Mouse (Mus musculus): Measurements from ENCODE around the gene Pde11a. TPM values are rescaled to one million over a fixed set of nuclear protein-coding genes. Genes with fewer than 3 reads are reported as not detected.

Pde11a gene
- total and polyA plus RNA-seq, 2 experiments: not detected

DNA sequence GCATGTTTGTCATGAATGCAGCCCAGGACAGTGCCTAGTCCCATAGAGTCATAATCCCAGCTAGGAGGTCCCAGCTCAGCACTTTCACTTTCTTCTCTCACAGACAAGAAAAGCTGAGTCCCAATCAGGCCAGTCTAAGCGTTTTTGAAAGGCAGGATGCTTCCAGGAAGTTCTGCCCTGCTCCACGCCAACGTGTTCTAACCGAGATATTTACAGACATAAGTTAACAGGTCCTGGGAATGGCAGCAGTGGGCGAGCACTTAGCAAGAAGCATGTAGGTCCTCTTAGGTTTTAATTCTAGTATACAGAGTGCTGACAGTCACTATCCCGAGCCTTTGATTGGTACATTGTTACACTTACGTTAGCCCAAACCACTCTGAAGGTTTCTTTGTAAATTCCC, 273.3 kb downstream of the Pde11a start:
- whole genome bisulfite sequencing: 34% methylated on average over 7 of the region's 7 CpGs
- Histone ChIP-seq H3K27me3 (ENCODE audit: control insufficient read depth, insufficient read depth, low read length) (no peaks in the 10 kb centered on the region), H3K27ac (replicated peaks; ENCODE audit: insufficient read depth, low read depth, low read length) (no peak overlapping the region; the same call in 1 of the 2 replicates), H3K9ac (ENCODE audit: low read depth, low read length) (no peak overlapping the region), H3K79me2 (ENCODE audit: control insufficient read depth, insufficient read depth, low read length) (no peaks in the 10 kb centered on the region), H3K4me3 (ENCODE audit: insufficient read depth, low read depth, low read length) (no peak overlapping the region), H3K4me1 (ENCODE audit: control insufficient read depth, insufficient read depth, low read length) (peaks cover 2% of the 10 kb centered on the region; the same call in 1 of the 2 replicates), H3K36me3 (ENCODE audit: control insufficient read depth, insufficient read depth, low read length) (no peaks in the 10 kb centered on the region)
- TF ChIP-seq CTCF (IDR thresholded peaks at IDR 0.05; ENCODE audit: low read depth, low read length): no peak
- no peak for TF ChIP-seq POLR2A (IDR thresholded peaks at IDR 0.05; ENCODE audit: extremely low read depth, insufficient read depth, low read length)
- peak; percentile 1 for DNase-seq (ENCODE audit: extremely low read depth, low read depth, low spot score)

GRCm38 (mm10) chr2:76064078-76064477, 274.5 kb downstream of the Pde11a start:
- H3K4me3 ChIP-seq (ENCODE audit: insufficient read depth, low read depth, low read length): no peak overlapping the region
- no peak overlapping the region for H3K9ac ChIP-seq (ENCODE audit: low read depth, low read length)
- DNase-seq (ENCODE audit: extremely low read depth, low read depth, low spot score): peak; percentile 4
- H3K36me3 ChIP-seq (ENCODE audit: control insufficient read depth, insufficient read depth, low read length): no peaks in the 10 kb centered on the region
- H3K27me3 ChIP-seq (ENCODE audit: control insufficient read depth, insufficient read depth, low read length): no peaks in the 10 kb centered on the region
- TF ChIP-seq CTCF (IDR thresholded peaks at IDR 0.05; ENCODE audit: low read depth, low read length) (no peak), POLR2A (IDR thresholded peaks at IDR 0.05; ENCODE audit: extremely low read depth, insufficient read depth, low read length) (no peak)
- no peaks in the 10 kb centered on the region for H3K4me1 ChIP-seq (ENCODE audit: control insufficient read depth, insufficient read depth, low read length)
- no peaks in the 10 kb centered on the region for H3K79me2 ChIP-seq (ENCODE audit: control insufficient read depth, insufficient read depth, low read length)
- H3K27ac ChIP-seq (replicated peaks; ENCODE audit: insufficient read depth, low read depth, low read length): no peak overlapping the region
- WGBS: 86% methylated on average over 5 of the region's 5 CpGs

- Histone ChIP-seq H3K27me3 (ENCODE audit: control insufficient read depth, insufficient read depth, low read length) (no peaks in the 10 kb centered on the region), H3K36me3 (ENCODE audit: control insufficient read depth, insufficient read depth, low read length) (no peaks in the 10 kb centered on the region), H3K4me3 (ENCODE audit: insufficient read depth, low read depth, low read length) (no peak overlapping the region), H3K9ac (ENCODE audit: low read depth, low read length) (no peak overlapping the region), H3K4me1 (ENCODE audit: control insufficient read depth, insufficient read depth, low read length) (no peaks in the 10 kb centered on the region), H3K79me2 (ENCODE audit: control insufficient read depth, insufficient read depth, low read length) (no peaks in the 10 kb centered on the region), H3K27ac (replicated peaks; ENCODE audit: insufficient read depth, low read depth, low read length) (no peak overlapping the region)
- 84% methylated on average over 3 of the region's 3 CpGs for WGBS
- TF ChIP-seq CTCF (IDR thresholded peaks at IDR 0.05; ENCODE audit: low read depth, low read length): no peak
- no peak for TF ChIP-seq POLR2A (IDR thresholded peaks at IDR 0.05; ENCODE audit: extremely low read depth, insufficient read depth, low read length)
- DNase-seq (ENCODE audit: extremely low read depth, low read depth, low spot score): no peak
Measured at GRCm38 (mm10) chr2:76060207-76060606, 278.4 kb downstream of the Pde11a start.

DNA sequence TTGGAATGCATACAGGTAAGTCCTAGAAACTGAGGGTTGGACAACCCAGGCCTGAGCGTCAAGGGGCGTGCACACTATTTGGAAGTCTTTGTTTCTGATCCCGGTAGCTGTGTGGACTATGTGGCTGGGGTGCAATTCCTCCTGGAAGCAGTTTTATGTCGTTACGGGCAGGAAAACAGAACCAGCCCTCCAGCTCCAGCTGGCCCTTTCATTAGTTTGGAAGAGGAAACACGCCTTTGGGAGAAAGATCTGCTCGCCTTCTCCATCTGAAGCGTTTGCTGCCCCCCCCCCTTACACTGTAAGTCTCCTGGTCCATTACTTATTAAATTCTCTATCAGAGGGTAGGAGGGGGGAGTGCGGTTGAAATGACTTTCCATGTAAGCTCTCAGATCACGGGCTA, 279.0 kb downstream of the Pde11a start:
- H3K36me3 ChIP-seq (ENCODE audit: control insufficient read depth, insufficient read depth, low read length): no peaks in the 10 kb centered on the region
- no peaks in the 10 kb centered on the region for H3K79me2 ChIP-seq (ENCODE audit: control insufficient read depth, insufficient read depth, low read length)
- H3K27me3 ChIP-seq (ENCODE audit: control insufficient read depth, insufficient read depth, low read length): no peaks in the 10 kb centered on the region
- H3K4me3 ChIP-seq (ENCODE audit: insufficient read depth, low read depth, low read length): no peak overlapping the region
- WGBS: 85% methylated on average over 10 of the region's 10 CpGs
- no peak for DNase-seq (ENCODE audit: extremely low read depth, low read depth, low spot score)
- no peak overlapping the region for H3K9ac ChIP-seq (ENCODE audit: low read depth, low read length)
- no peak overlapping the region for H3K27ac ChIP-seq (replicated peaks; ENCODE audit: insufficient read depth, low read depth, low read length)
- TF ChIP-seq CTCF (IDR thresholded peaks at IDR 0.05; ENCODE audit: low read depth, low read length) (no peak), POLR2A (IDR thresholded peaks at IDR 0.05; ENCODE audit: extremely low read depth, insufficient read depth, low read length) (no peak)
- H3K4me1 ChIP-seq (ENCODE audit: control insufficient read depth, insufficient read depth, low read length): no peaks in the 10 kb centered on the region

DNA sequence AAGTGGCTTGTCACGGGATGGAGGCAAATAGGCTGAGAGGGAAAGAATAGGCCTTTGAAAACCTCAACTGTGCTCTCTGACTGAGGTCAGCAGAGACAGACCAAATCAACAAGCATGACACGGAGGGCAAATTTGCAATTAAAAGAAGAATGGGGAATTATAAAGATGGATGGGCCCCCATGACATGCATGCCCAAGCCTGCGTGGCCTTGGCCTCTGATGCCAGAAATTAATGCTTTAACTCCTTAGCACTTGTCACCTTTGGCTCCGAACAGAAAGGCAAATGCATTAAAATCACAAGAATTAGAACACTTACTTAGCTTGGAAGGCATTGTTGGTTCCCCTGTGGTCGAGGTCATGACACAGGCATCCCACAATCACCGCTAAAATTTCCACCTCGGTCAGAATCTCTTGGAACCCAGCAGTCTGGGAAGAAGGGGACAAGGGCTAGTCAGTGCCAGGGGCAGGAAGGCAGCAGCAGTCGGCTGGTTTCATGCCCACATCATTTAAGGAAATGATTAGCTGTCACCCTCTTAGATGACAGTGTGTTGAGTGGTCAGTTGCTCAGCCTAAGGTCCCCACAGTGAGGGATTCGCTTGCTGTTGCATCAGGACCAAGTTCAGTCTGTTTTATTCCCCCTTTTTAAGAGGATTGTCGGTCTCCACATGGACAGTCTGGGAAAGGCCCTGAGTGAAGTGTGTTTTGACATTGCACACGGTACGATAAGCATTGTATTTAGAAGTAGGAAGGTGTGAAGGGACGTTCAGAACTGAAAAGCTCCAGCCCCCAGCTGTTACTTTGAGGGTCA, 279.7 kb downstream of the Pde11a start:
- TF ChIP-seq CTCF (IDR thresholded peaks at IDR 0.05; ENCODE audit: low read depth, low read length) (no peak), POLR2A (IDR thresholded peaks at IDR 0.05; ENCODE audit: extremely low read depth, insufficient read depth, low read length) (no peak)
- WGBS: 86% methylated on average over 13 of the region's 13 CpGs
- no peaks in the 10 kb centered on the region for H3K36me3 ChIP-seq (ENCODE audit: control insufficient read depth, insufficient read depth, low read length)

GRCm38 (mm10) chr2:76057555-76057954, 281.0 kb downstream of the Pde11a start:
- TF ChIP-seq POLR2A (IDR thresholded peaks at IDR 0.05; ENCODE audit: extremely low read depth, insufficient read depth, low read length) (no peak), CTCF (IDR thresholded peaks at IDR 0.05; ENCODE audit: low read depth, low read length) (no peak)
- DNase-seq (ENCODE audit: extremely low read depth, low read depth, low spot score): no peak
- Histone ChIP-seq H3K4me1 (ENCODE audit: control insufficient read depth, insufficient read depth, low read length) (no peaks in the 10 kb centered on the region), H3K9ac (ENCODE audit: low read depth, low read length) (no peak overlapping the region), H3K4me3 (ENCODE audit: insufficient read depth, low read depth, low read length) (no peak overlapping the region), H3K79me2 (ENCODE audit: control insufficient read depth, insufficient read depth, low read length) (no peaks in the 10 kb centered on the region), H3K27ac (replicated peaks; ENCODE audit: insufficient read depth, low read depth, low read length) (no peak overlapping the region), H3K27me3 (ENCODE audit: control insufficient read depth, insufficient read depth, low read length) (no peaks in the 10 kb centered on the region), H3K36me3 (ENCODE audit: control insufficient read depth, insufficient read depth, low read length) (no peaks in the 10 kb centered on the region)
- WGBS: 90% methylated on average over 7 of the region's 7 CpGs

More for the DNA sequence above, 279.7 kb downstream of the Pde11a start:
- no peaks in the 10 kb centered on the region for H3K27me3 ChIP-seq (ENCODE audit: control insufficient read depth, insufficient read depth, low read length)
- no peaks in the 10 kb centered on the region for H3K79me2 ChIP-seq (ENCODE audit: control insufficient read depth, insufficient read depth, low read length)
- no peak overlapping the region for H3K27ac ChIP-seq (replicated peaks; ENCODE audit: insufficient read depth, low read depth, low read length)
- H3K4me1 ChIP-seq (ENCODE audit: control insufficient read depth, insufficient read depth, low read length): no peaks in the 10 kb centered on the region
- H3K4me3 ChIP-seq (ENCODE audit: insufficient read depth, low read depth, low read length): no peak overlapping the region
- no peak for DNase-seq (ENCODE audit: extremely low read depth, low read depth, low spot score)
- no peak overlapping the region for H3K9ac ChIP-seq (ENCODE audit: low read depth, low read length)
